ENCODE assay signal across 8 mouse cellular contexts in genomic region chr10:69611839-69612340, GRCm38 (mm10).
A peak's percentile ranks its signal among the peaks of the same experiment; 100 is the strongest.
DNase-seq lines count a peak whose midpoint lies in the region; ATAC-seq lines count a peak whose summit lies in the region.
"Had no signal": no experiment of that assay in that cellular context is flagged by ENCODE, and none has a peak within 500 bp of the region (broad histone marks: within the 10 kb centered on the region; RNA-seq: fewer than 3 reads in every experiment).

No protein-coding gene starts in this region.

- H3K4me3 ChIP-seq in intestine, embryonic 15.5 days (replicated peaks) = no peak overlapping the region
- H3K4me3 ChIP-seq: liver, embryonic 15.5 days had no signal

- H3K27me3 ChIP-seq in intestine, embryonic 15.5 days (replicated peaks) = no peaks in the 10 kb centered on the region
- H3K27me3 ChIP-seq: liver, embryonic 15.5 days had no signal

- H3K27ac ChIP-seq in intestine, embryonic 15.5 days = peak overlapping the region; percentile 78
- H3K27ac ChIP-seq: liver, embryonic 15.5 days had no signal

- ATAC-seq in intestine, embryonic 15.5 days = peak; percentile 65; the same call in 1 of the 2 replicates

- H3K4me2 ChIP-seq in intestine, embryonic 15.5 days (replicated peaks) = 0 out of 2 replicates have a peak overlapping the region, but pooled peaks have one; percentile 11
- H3K4me2 ChIP-seq: liver, embryonic 15.5 days had no signal

- intact Hi-C loops in left cerebral cortex, postnatal 25 days (cut with DNase I) = no loop called here

- H3K9me3 ChIP-seq in intestine, embryonic 15.5 days = no peaks in the 10 kb centered on the region
- H3K9me3 ChIP-seq: liver, embryonic 15.5 days had no signal

- DNase-seq in right cerebral cortex, adult 2 months (ENCODE audit: low spot score in 2 of 2) = peak; percentile 50 to 67
- no peak for DNase-seq in right cerebral cortex, postnatal 4 days
- DNase-seq in gastrocnemius, postnatal 10 days = peak; percentile 28
- peak; percentile 42 to 85 for DNase-seq in left cerebral cortex, postnatal 25 days (ENCODE audit: low spot score in 2 of 2)
- peak; percentile 31 for DNase-seq in skeletal muscle tissue, adult 2 months (ENCODE audit: low read depth, low spot score)
- no peak for DNase-seq in T-cell, adult 2 months (ENCODE audit: low spot score)

- peaks cover 3% of the 10 kb centered on the region for H3K4me1 ChIP-seq in intestine, embryonic 15.5 days (replicated peaks)
- H3K4me1 ChIP-seq: liver, embryonic 15.5 days had no signal

- no peak overlapping the region for H3K9ac ChIP-seq in intestine, embryonic 15.5 days
- H3K9ac ChIP-seq: liver, embryonic 15.5 days had no signal

- 51% methylated on average over 5 of the region's 5 CpGs for WGBS in intestine, embryonic 15.5 days

- H3K36me3 ChIP-seq in intestine, embryonic 15.5 days = no peaks in the 10 kb centered on the region
- H3K36me3 ChIP-seq: liver, embryonic 15.5 days had no signal

Comparison
In these comparisons a context has a peak if more than half of its experiments do, and no peak if none do; other contexts are left out.
1. DNase-seq: peak in right cerebral cortex, adult 2 months (2 of 2), gastrocnemius, postnatal 10 days (single experiment), left cerebral cortex, postnatal 25 days (2 of 2) and skeletal muscle tissue, adult 2 months (single experiment); none in right cerebral cortex, postnatal 4 days (single experiment) and T-cell, adult 2 months (single experiment).